ENCODE assay signal across 8 mouse cellular contexts in the genomic region with DNA sequence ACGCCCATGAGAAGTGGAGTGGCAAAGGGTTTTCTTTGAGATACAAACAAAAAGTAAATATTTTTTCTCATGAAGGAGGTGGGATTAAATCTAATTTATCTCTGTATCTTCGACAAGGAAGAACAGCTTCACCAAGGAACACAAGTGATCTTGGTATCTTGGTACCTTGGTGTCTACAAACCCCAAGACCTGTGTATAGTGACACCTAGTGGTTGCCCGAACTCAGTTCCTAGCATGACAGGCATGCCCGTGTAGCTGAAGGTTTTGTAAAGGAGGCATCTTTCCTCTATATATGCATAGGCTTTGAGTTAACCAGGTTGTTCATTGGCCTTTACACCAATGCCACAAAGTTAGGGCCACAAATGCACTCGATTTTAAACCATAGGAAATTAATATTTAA. TPM values are rescaled to one million over a fixed set of nuclear protein-coding genes. Genes with fewer than 3 reads are reported as not detected.
DNase-seq lines count a peak whose midpoint lies in the region; ATAC-seq lines count a peak whose summit lies in the region.

No protein-coding gene starts in this region.

- no peak overlapping the region for H3K27ac ChIP-seq in liver, embryonic 11.5 days (ENCODE audit: low read depth, low read length)

- no peak overlapping the region for H3K4me2 ChIP-seq in liver, embryonic 11.5 days

- no peaks in the 10 kb centered on the region for H3K27me3 ChIP-seq in liver, embryonic 11.5 days (replicated peaks; ENCODE audit: control insufficient read depth, insufficient read depth, low read length)

- no peaks in the 10 kb centered on the region for H3K36me3 ChIP-seq in liver, embryonic 11.5 days (ENCODE audit: control insufficient read depth, insufficient read depth, low read length)

- H3K9me3 ChIP-seq in liver, embryonic 11.5 days (ENCODE audit: control insufficient read depth, low read length) = no peaks in the 10 kb centered on the region

- WGBS in liver, embryonic 11.5 days = 25% methylated on average over 5 of the region's 5 CpGs

- DNase-seq in Muller cell, postnatal 12 days (ENCODE audit: inconsistent ontology term) = peak; percentile 17
- peak; percentile 36 for DNase-seq in cerebellum, adult 8-10 months
- peak; percentile 53 to 90 for DNase-seq in frontal cortex, adult 2 months (ENCODE audit: extremely low spot score in 1 of 2, low spot score in 1 of 2)
- peak; percentile 69 for DNase-seq in kidney, postnatal 10 days
- DNase-seq in liver, embryonic 11.5 days (ENCODE audit: low spot score) = no peak
- DNase-seq in ovary, postnatal 36 days (ENCODE audit: low spot score) = peak; percentile 9

- H3K9ac ChIP-seq in liver, embryonic 11.5 days (ENCODE audit: low read depth, low read length) = no peak overlapping the region

- no peak overlapping the region for H3K4me3 ChIP-seq in liver, embryonic 11.5 days (ENCODE audit: low read depth, low read length)

- H3K4me1 ChIP-seq in liver, embryonic 11.5 days (replicated peaks; ENCODE audit: control insufficient read depth, insufficient read depth, low read length) = no peaks in the 10 kb centered on the region

- peak; percentile 86 for ATAC-seq in CD4-positive, CD25-positive, alpha-beta regulatory T cell, adult 4 months
- ATAC-seq in liver, embryonic 11.5 days (replicated peaks; ENCODE audit: low FRiP score) = peak; percentile 67
- ATAC-seq in monocyte, adult 5-6 weeks (replicated peaks; ENCODE audit: insufficient number of reproducible peaks, low FRiP score, low TSS enrichment, poor library complexity, severe bottlenecking) = no peak

RNA-seq across cellular contexts. Expression of a gene that starts 36.8 kb away (rescaled TPM):
- polyA plus RNA-seq in CD4-positive, CD25-positive, alpha-beta regulatory T cell, adult 4 months (2017; shearing (Covaris generic)) = 1 to 10 TPM; 7.5 to 7.7 TPM
- 23.7 and 33.3 TPM in 2 replicates for polyA plus RNA-seq in frontal cortex, adult 2 months (2012; rRNA removed)
- 1.9 and 2.7 TPM in 2 replicates for polyA plus RNA-seq in liver, embryonic 11.5 days (2014; fragmentation: Nextera tagmentation; extraction: Ambion mirVana)
- total RNA-seq in monocyte, adult 5-6 weeks (2017) = 8.2 to 23.1 TPM (median 10.1 TPM) in 3 replicates
